Mouse (Mus musculus) hindbrain, embryonic 10.5 days (tissue): ENCODE results near the gene Casz1. TPM values are rescaled to one million over a fixed set of nuclear protein-coding genes. Genes with fewer than 3 reads are reported as not detected.
A peak's percentile ranks its signal among the peaks of the same experiment; 100 is the strongest.

Source experiments
- DNase-seq: peaks from one replicate; pipeline ENCODE4 v3.0.0-alpha.2; 2017; ENCODE audit warnings: low spot score
- H3K27ac ChIP-seq: fragments of 300-500 bp; sonication (generic); 2 replicates; pipeline ENCODE4 v1.5.1; 2016; ENCODE audit warnings: mild to moderate bottlenecking, moderate library complexity
- H3K27me3 ChIP-seq: fragments of 300-500 bp; sonication (generic); 2 replicates; pipeline ENCODE4 v1.6.1; 2016; ENCODE audit warnings: mild to moderate bottlenecking; ENCODE audit not compliant: poor library complexity, insufficient read depth, severe bottlenecking
- H3K36me3 ChIP-seq: fragments of 300-500 bp; sonication (generic); 2 replicates; pipeline ENCODE4 v1.6.1; 2016; ENCODE audit warnings: mild to moderate bottlenecking, moderate library complexity
- H3K4me1 ChIP-seq: fragments of 300-500 bp; sonication (generic); replicated peaks from 2 replicates; pipeline ENCODE4 v1.6.1; 2016; ENCODE audit warnings: mild to moderate bottlenecking
- H3K4me3 ChIP-seq: fragments of 300-500 bp; sonication (generic); 2 replicates; pipeline ENCODE4 v1.5.1; 2016; ENCODE audit warnings: mild to moderate bottlenecking, moderate library complexity
- H3K9me3 ChIP-seq: fragments of 300-500 bp; sonication (generic); 2 replicates; pipeline ENCODE4 v1.6.1; 2016; ENCODE audit warnings: mild to moderate bottlenecking, moderate library complexity
- WGBS: fragments of 180-500 bp; shearing (Covaris S2); methylation state at CpG from one replicate; pipeline ENCODE4 v1.1.7; 2016; 5-methylcytosine and 5-hydroxymethylcytosine counted together
- polyA plus RNA-seq: library from polyadenylated mRNA; unstranded; fragments of >200 nt; fragmentation: Nextera tagmentation; extraction: Ambion mirVana; gene quantifications from 2 replicates; pipeline ENCODE4 v1.2.1, GENCODE M21; 2016

Gene Casz1
- polyA plus RNA-seq, 1 experiment from 2014 or later: 14.4 TPM

DNA sequence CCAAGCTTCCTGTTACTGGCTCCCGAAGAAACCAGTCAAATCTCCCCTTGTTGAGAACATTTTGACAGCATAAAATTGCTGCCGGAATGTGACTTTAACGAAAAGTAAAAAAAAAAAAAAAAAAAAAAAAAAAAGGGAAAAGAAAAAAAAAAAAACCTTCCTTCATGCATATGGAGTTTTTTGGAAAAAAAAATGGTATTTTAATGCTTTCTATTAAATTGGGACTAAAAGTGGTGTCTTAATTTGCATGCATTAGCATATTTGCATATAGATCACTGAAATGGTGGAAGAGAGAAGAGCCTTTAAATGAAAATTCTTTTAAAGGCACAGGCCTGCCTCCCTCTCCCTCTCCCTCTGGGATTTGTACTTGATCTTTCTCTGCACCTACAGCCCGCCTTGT is 52.0 kb downstream of the Casz1 start:
- peaks cover 87% of the 10 kb centered on the region for H3K4me1 ChIP-seq
- H3K27me3 ChIP-seq: peaks cover 95% of the 10 kb centered on the region
- peak overlapping the region; percentile 64; the same call in 1 of the 2 replicates for H3K27ac ChIP-seq
- H3K36me3 ChIP-seq: no peaks in the 10 kb centered on the region
- WGBS: 85% methylated on average over 4 of the region's 4 CpGs
- no peak for DNase-seq
- H3K4me3 ChIP-seq: no peak overlapping the region
- H3K9me3 ChIP-seq: no peaks in the 10 kb centered on the region

- peaks cover 95% of the 10 kb centered on the region for H3K27me3 ChIP-seq
- H3K27ac ChIP-seq: peak overlapping the region; percentile 64; the same call in 1 of the 2 replicates
- WGBS: 74% methylated on average over 13 of the region's 13 CpGs
- H3K4me1 ChIP-seq: peaks cover 87% of the 10 kb centered on the region
- no peaks in the 10 kb centered on the region for H3K36me3 ChIP-seq
- no peak for DNase-seq
- no peaks in the 10 kb centered on the region for H3K9me3 ChIP-seq
- H3K4me3 ChIP-seq: no peak overlapping the region
Measured at GRCm38 (mm10) chr4:148857398-148858084, 53.3 kb downstream of the Casz1 start.

DNA sequence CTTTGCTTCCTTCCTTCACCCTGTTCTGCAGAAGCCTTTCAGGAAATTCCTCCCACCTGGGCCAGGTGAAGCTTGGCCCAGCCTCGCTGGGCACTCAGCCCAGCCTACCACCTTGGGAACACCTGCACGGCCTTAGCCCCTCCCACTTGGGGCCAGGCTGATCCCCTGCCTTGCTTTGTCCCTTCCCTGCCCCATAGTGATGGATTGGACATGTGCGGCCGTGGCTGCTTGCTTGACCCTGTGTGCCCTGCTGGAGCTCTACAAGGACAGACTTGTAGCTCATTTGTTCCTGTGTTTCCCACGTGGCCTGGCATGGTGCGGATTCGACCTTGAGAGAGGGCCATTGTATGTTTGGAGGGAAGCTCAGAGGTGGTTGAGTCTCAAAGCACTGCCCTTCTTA is 54.0 kb downstream of the Casz1 start:
- WGBS: 41% methylated on average over 7 of the region's 7 CpGs
- Histone ChIP-seq H3K9me3 (no peaks in the 10 kb centered on the region), H3K4me1 (peaks cover 85% of the 10 kb centered on the region), H3K36me3 (no peaks in the 10 kb centered on the region), H3K4me3 (no peak overlapping the region), H3K27me3 (peaks cover 95% of the 10 kb centered on the region), H3K27ac (peak overlapping the region; percentile 64)
- peak; percentile 43 for DNase-seq

DNA sequence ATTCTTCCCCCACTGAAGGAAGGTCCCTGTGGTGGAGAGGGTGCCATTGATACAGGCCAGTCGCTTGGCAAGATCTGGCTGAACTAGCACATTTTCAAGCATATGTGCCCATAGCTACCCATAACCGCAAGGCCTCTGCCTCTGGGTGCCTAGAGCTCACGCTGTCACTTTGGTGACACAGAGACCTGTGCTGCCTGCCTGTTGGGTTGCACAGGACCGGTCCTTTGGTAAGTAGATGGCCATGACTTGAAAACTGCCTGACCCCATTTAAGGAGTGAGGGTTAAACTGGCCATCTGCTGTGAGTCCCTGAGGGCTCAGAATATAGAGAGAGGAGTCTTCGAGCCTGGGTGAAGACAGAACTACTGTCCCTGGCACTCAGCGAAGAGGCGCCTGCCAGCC is 55.2 kb downstream of the Casz1 start:
- 42% methylated on average over 7 of the region's 7 CpGs for WGBS
- Histone ChIP-seq H3K9me3 (no peaks in the 10 kb centered on the region), H3K27me3 (peaks cover 95% of the 10 kb centered on the region), H3K4me1 (peaks cover 76% of the 10 kb centered on the region), H3K4me3 (peak overlapping the region; percentile 48), H3K27ac (peak overlapping the region; percentile 87), H3K36me3 (no peaks in the 10 kb centered on the region)
- DNase-seq: no peak

DNA sequence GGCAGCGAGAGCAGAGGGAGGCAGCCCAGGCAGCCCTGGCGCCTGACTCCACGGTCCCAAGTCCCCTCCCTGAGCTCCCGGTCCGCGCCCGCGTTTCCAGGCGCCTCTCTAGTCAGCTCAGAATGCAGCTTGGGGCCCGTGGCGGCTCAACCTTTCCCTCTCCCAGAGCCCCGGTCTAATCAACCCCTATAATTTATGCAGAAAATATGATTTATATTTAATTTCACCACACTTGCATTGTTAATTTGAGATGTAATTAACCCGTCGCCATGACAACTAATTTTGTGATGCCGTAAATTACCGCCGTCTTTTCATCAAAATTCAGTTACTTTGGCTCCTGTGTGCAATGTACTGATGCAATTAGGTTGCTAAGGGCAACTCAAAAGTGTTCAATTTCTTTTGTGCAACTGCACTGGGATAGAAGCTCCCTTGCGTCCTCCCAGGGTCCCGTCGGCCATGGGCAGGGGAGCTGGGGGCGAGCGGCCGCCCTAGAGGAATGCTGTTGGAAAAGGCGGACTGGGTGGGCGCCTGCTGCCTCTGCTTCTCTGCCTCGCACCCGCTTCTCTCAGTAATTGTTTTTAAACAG is 55.8 kb downstream of the Casz1 start:
- peak overlapping the region; percentile 87 for H3K27ac ChIP-seq
- H3K4me1 ChIP-seq: peaks cover 70% of the 10 kb centered on the region
- WGBS: under 1% methylated on average over 27 of the region's 27 CpGs

GRCm38 (mm10) chr4:148860636-148861035 is 56.4 kb downstream of the Casz1 start:
- peak overlapping the region; percentile 87 for H3K27ac ChIP-seq
- peaks cover 70% of the 10 kb centered on the region for H3K4me1 ChIP-seq

More for the DNA sequence above, 55.8 kb downstream of the Casz1 start:
- peak; percentile 78 for DNase-seq
- Histone ChIP-seq H3K27me3 (peaks cover 95% of the 10 kb centered on the region), H3K36me3 (0 out of 2 replicates have a peak, but pooled peaks cover 3% of the 10 kb centered on the region), H3K9me3 (no peaks in the 10 kb centered on the region), H3K4me3 (peak overlapping the region; percentile 48)

GRCm38 (mm10) chr4:148866812-148867470 is 62.7 kb downstream of the Casz1 start:
- WGBS: 3% methylated on average over 12 of the region's 12 CpGs
- peak; percentile 88 for DNase-seq
- peak overlapping the region; percentile 27 for H3K4me3 ChIP-seq
- peaks cover 64% of the 10 kb centered on the region for H3K4me1 ChIP-seq
- peak overlapping the region; percentile 87 for H3K27ac ChIP-seq
- H3K9me3 ChIP-seq: no peaks in the 10 kb centered on the region
- H3K36me3 ChIP-seq: 0 out of 2 replicates have a peak, but pooled peaks cover 4% of the 10 kb centered on the region
- H3K27me3 ChIP-seq: peaks cover 91% of the 10 kb centered on the region

More at GRCm38 (mm10) chr4:148860636-148861035, 56.4 kb downstream of the Casz1 start:
- no peak for DNase-seq
- H3K4me3 ChIP-seq: peak overlapping the region; percentile 48
- 0 out of 2 replicates have a peak, but pooled peaks cover 4% of the 10 kb centered on the region for H3K36me3 ChIP-seq
- 26% methylated on average over 7 of the region's 7 CpGs for WGBS
- H3K9me3 ChIP-seq: no peaks in the 10 kb centered on the region
- H3K27me3 ChIP-seq: peaks cover 95% of the 10 kb centered on the region

- DNase-seq: no peak
- Histone ChIP-seq H3K4me3 (no peak overlapping the region), H3K4me1 (peaks cover 64% of the 10 kb centered on the region), H3K27ac (peak overlapping the region; percentile 57), H3K27me3 (peaks cover 91% of the 10 kb centered on the region), H3K9me3 (no peaks in the 10 kb centered on the region), H3K36me3 (0 out of 2 replicates have a peak, but pooled peaks cover 4% of the 10 kb centered on the region)
- 84% methylated on average over 11 of the region's 11 CpGs for WGBS
Measured at GRCm38 (mm10) chr4:148867721-148868397, 63.6 kb downstream of the Casz1 start.

DNA sequence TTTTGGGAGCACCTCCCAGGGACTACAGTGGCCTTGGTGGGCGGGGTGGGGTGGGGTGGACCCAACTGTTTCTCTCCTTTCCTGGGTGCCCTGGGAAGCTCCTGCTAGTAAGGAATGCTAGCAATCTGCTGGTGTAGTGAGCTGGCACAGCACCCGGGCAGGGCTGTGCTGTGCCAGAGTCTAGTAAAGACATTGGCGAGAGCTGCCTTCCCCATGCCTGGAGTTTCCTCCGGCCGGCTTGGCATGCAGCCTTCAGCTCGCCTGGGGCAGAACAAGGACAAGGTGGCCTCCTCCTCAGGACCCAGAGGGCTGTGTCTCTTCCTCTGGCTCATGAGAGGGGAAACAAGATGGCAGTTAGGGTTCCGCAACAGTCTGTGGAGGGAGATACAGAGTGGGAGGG is 65.3 kb downstream of the Casz1 start:
- no peaks in the 10 kb centered on the region for H3K9me3 ChIP-seq
- peak overlapping the region; percentile 66 for H3K27ac ChIP-seq
- WGBS: 88% methylated on average over 7 of the region's 7 CpGs
- no peak for DNase-seq
- H3K36me3 ChIP-seq: peaks cover 11% of the 10 kb centered on the region; the same call in 1 of the 2 replicates
- H3K27me3 ChIP-seq: peaks cover 91% of the 10 kb centered on the region
- H3K4me3 ChIP-seq: no peak overlapping the region
- H3K4me1 ChIP-seq: peaks cover 80% of the 10 kb centered on the region

DNA sequence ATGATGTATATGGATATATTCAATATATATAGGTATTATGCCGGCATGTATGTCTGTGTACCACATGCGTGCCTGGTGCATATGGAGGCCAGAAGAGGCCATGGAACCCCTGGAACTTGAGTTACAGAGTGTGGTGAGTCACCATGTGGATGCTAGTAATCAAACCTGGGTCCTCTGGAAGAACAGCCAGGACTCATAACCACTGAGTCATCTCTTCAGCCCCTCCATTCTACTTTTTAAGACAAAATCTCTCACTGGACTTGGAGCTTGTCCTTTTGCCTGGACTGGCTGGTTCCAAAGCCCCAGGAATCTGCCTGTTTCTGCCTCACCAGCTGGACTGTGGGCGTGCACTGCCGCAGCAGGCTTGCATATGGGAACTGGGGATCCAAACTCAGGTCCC is 66.3 kb downstream of the Casz1 start:
- no peak overlapping the region for H3K27ac ChIP-seq
- DNase-seq: no peak
- peaks cover 16% of the 10 kb centered on the region; the same call in 1 of the 2 replicates for H3K36me3 ChIP-seq
- peaks cover 83% of the 10 kb centered on the region for H3K4me1 ChIP-seq
- H3K4me3 ChIP-seq: no peak overlapping the region
- WGBS: 93% methylated on average over 4 of the region's 4 CpGs
- H3K9me3 ChIP-seq: no peaks in the 10 kb centered on the region
- peaks cover 91% of the 10 kb centered on the region for H3K27me3 ChIP-seq

DNA sequence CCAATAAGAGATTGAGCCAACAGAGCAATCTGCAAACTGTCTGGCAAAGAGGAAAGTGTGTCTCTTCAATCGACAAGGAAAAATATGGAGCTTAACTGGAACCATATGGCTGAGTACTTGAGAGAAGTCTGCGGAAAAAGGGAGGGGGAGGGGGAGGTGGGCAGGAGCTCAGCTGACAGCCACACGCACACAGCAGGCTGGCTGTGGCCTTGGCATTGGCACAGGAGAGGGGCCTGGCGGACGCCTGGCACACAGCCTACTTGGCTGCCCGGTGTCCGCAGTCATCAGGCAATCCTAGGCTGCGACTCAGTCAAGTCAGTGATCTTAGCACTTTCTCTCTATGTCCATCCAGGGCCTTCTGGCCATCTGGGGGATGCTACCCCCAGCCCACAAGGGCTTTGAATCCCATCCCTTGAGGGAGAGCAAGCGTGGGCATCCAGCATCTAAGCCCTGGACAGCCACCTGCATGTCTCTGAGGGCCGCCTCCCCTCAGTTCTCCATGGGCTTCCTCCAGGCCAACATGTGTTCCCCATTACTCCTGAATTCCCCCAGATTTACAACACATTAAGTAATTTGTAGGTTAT is 67.6 kb downstream of the Casz1 start:
- Histone ChIP-seq H3K27ac (peak overlapping the region; percentile 60; the same call in 1 of the 2 replicates), H3K9me3 (no peaks in the 10 kb centered on the region), H3K4me1 (peaks cover 80% of the 10 kb centered on the region), H3K36me3 (peaks cover 16% of the 10 kb centered on the region; the same call in 1 of the 2 replicates), H3K4me3 (no peak overlapping the region), H3K27me3 (peaks cover 93% of the 10 kb centered on the region)
- peak; percentile 35 for DNase-seq
- 44% methylated on average over 10 of the region's 10 CpGs for WGBS

DNA sequence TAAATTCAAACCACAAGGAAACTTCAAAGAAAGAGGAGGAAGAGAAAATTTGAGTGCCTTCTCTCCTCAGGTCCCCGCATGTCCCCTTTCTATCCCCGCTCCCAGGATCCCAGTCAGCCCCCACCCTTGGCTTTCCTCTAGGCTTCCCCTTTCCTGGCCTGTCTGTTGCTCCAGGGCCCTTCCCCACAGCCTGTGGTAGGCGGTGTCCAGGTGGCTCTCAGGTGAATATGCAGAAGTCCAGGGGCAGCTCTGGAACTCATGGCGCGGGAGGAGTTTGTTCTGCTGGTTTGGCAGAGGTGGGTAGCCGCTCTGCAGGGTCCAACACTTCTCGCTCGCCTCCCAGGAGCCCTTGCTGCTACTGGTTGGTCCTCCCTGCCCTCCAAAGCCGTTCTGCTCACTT is 68.1 kb downstream of the Casz1 start:
- whole genome bisulfite sequencing: 63% methylated on average over 9 of the region's 9 CpGs
- Histone ChIP-seq H3K27me3 (peaks cover 98% of the 10 kb centered on the region), H3K9me3 (no peaks in the 10 kb centered on the region), H3K27ac (peak overlapping the region; percentile 60; the same call in 1 of the 2 replicates), H3K4me1 (peaks cover 81% of the 10 kb centered on the region), H3K36me3 (peaks cover 16% of the 10 kb centered on the region; the same call in 1 of the 2 replicates), H3K4me3 (no peak overlapping the region)
- DNase-seq: no peak
